Mouse (Mus musculus): ENCODE data around the gene Arid3c. TPM values are rescaled to one million over a fixed set of nuclear protein-coding genes. Genes with fewer than 3 reads are reported as not detected.

Arid3c gene
- polyA plus RNA-seq, 1 experiment from 2014 or later, result not detected

GRCm38 (mm10) chr4:41760288-41760721 is 29.4 kb upstream of the Arid3c start:
- H3K27ac ChIP-seq, result peak overlapping the region; percentile 92
- H3K36me3 ChIP-seq, result 0 out of 2 replicates have a peak, but pooled peaks cover 5% of the 10 kb centered on the region
- H3K4me1 ChIP-seq (replicated peaks), result peaks cover 39% of the 10 kb centered on the region
- H3K9ac ChIP-seq, result peak overlapping the region; percentile 48
- peak overlapping the region; percentile 47 for H3K4me3 ChIP-seq (replicated peaks)
- peak; percentile 93 for ATAC-seq
- H3K9me3 ChIP-seq, result no peaks in the 10 kb centered on the region
- no peaks in the 10 kb centered on the region for H3K27me3 ChIP-seq (replicated peaks)
- WGBS, result 2% methylated on average over 15 of the region's 15 CpGs
- H3K4me2 ChIP-seq (replicated peaks), result peak overlapping the region; percentile 74

- 28% methylated on average over 6 of the region's 6 CpGs for WGBS
- peak overlapping the region; percentile 47 for H3K4me3 ChIP-seq (replicated peaks)
- H3K27ac ChIP-seq, result peak overlapping the region; percentile 92
- peak; percentile 33 for ATAC-seq
- 0 out of 2 replicates have a peak, but pooled peaks cover 5% of the 10 kb centered on the region for H3K36me3 ChIP-seq
- H3K9me3 ChIP-seq, result no peaks in the 10 kb centered on the region
- H3K4me2 ChIP-seq (replicated peaks), result peak overlapping the region; percentile 74
- H3K4me1 ChIP-seq (replicated peaks), result peaks cover 40% of the 10 kb centered on the region
- peak overlapping the region; percentile 48 for H3K9ac ChIP-seq
- no peaks in the 10 kb centered on the region for H3K27me3 ChIP-seq (replicated peaks)
Observed at GRCm38 (mm10) chr4:41759656-41760287, 28.8 kb upstream of the Arid3c start.

GRCm38 (mm10) chr4:41759206-41759605 is 28.3 kb upstream of the Arid3c start:
- H3K9me3 ChIP-seq, result no peaks in the 10 kb centered on the region
- H3K4me2 ChIP-seq (replicated peaks), result no peak overlapping the region
- no peak overlapping the region for H3K4me3 ChIP-seq (replicated peaks)
- no peak for ATAC-seq
- H3K36me3 ChIP-seq, result 0 out of 2 replicates have a peak, but pooled peaks cover 5% of the 10 kb centered on the region
- peaks cover 43% of the 10 kb centered on the region for H3K4me1 ChIP-seq (replicated peaks)
- WGBS, result 83% methylated on average over 9 of the region's 9 CpGs
- H3K27ac ChIP-seq, result peak overlapping the region; percentile 92
- no peak overlapping the region for H3K9ac ChIP-seq
- H3K27me3 ChIP-seq (replicated peaks), result no peaks in the 10 kb centered on the region

- WGBS, result 94% methylated on average over 4 of the region's 4 CpGs
- Histone ChIP-seq H3K9ac (no peak overlapping the region), H3K4me2 (replicated peaks) (no peak overlapping the region), H3K9me3 (no peaks in the 10 kb centered on the region), H3K27ac (peak overlapping the region; percentile 92; the same call in 1 of the 2 replicates), H3K27me3 (replicated peaks) (no peaks in the 10 kb centered on the region), H3K36me3 (0 out of 2 replicates have a peak, but pooled peaks cover 5% of the 10 kb centered on the region), H3K4me1 (replicated peaks) (peaks cover 43% of the 10 kb centered on the region), H3K4me3 (replicated peaks) (no peak overlapping the region)
- no peak for ATAC-seq
Observed at GRCm38 (mm10) chr4:41758701-41759100, 27.8 kb upstream of the Arid3c start.

- ATAC-seq, result no peak
- no peak overlapping the region for H3K4me3 ChIP-seq (replicated peaks)
- H3K27ac ChIP-seq, result 0 out of 2 replicates have a peak overlapping the region, but pooled peaks have one; percentile 92
- 74% methylated on average over 11 of the region's 11 CpGs for WGBS
- H3K36me3 ChIP-seq, result 0 out of 2 replicates have a peak, but pooled peaks cover 5% of the 10 kb centered on the region
- no peak overlapping the region for H3K4me2 ChIP-seq (replicated peaks)
- peaks cover 43% of the 10 kb centered on the region for H3K4me1 ChIP-seq (replicated peaks)
- no peak overlapping the region for H3K9ac ChIP-seq
- no peaks in the 10 kb centered on the region for H3K27me3 ChIP-seq (replicated peaks)
- H3K9me3 ChIP-seq, result no peaks in the 10 kb centered on the region
Observed at GRCm38 (mm10) chr4:41758021-41758420, 27.1 kb upstream of the Arid3c start.

- Histone ChIP-seq H3K4me2 (replicated peaks) (no peak overlapping the region), H3K4me3 (replicated peaks) (no peak overlapping the region), H3K9me3 (no peaks in the 10 kb centered on the region), H3K27me3 (replicated peaks) (no peaks in the 10 kb centered on the region), H3K27ac (no peak overlapping the region), H3K9ac (no peak overlapping the region), H3K36me3 (0 out of 2 replicates have a peak, but pooled peaks cover 5% of the 10 kb centered on the region), H3K4me1 (replicated peaks) (peaks cover 37% of the 10 kb centered on the region)
- WGBS, result 94% methylated on average over 13 of the region's 13 CpGs
- ATAC-seq, result no peak
Observed at GRCm38 (mm10) chr4:41757321-41757720, 26.4 kb upstream of the Arid3c start.

- no peaks in the 10 kb centered on the region for H3K9me3 ChIP-seq
- peak overlapping the region; percentile 75 for H3K9ac ChIP-seq
- H3K27me3 ChIP-seq (replicated peaks), result no peaks in the 10 kb centered on the region
- WGBS, result 73% methylated on average over 8 of the region's 8 CpGs
- ATAC-seq, result no peak
- 0 out of 2 replicates have a peak, but pooled peaks cover 5% of the 10 kb centered on the region for H3K36me3 ChIP-seq
- peak overlapping the region; percentile 88 for H3K4me2 ChIP-seq (replicated peaks)
- no peak overlapping the region for H3K27ac ChIP-seq
- peaks cover 29% of the 10 kb centered on the region for H3K4me1 ChIP-seq (replicated peaks)
- peak overlapping the region; percentile 60 for H3K4me3 ChIP-seq (replicated peaks)
Observed at GRCm38 (mm10) chr4:41756440-41756839, 25.5 kb upstream of the Arid3c start.

- under 1% methylated on average over 57 of the region's 57 CpGs for WGBS
- H3K9me3 ChIP-seq, result no peaks in the 10 kb centered on the region
- no peaks in the 10 kb centered on the region for H3K27me3 ChIP-seq (replicated peaks)
- peak within 1 kb of the TSS; percentile 75 for H3K9ac ChIP-seq
- 0 out of 2 replicates have a peak, but pooled peaks cover 5% of the 10 kb centered on the region for H3K36me3 ChIP-seq
- H3K4me1 ChIP-seq (replicated peaks), result peaks cover 22% of the 10 kb centered on the region
- peak within 1 kb of the TSS; percentile 84 for H3K27ac ChIP-seq
- peak within 1 kb of the TSS; percentile 60 for H3K4me3 ChIP-seq (replicated peaks)
- peak within 1 kb of the TSS; percentile 88 for H3K4me2 ChIP-seq (replicated peaks)
- ATAC-seq, result peak; percentile 79
Observed at GRCm38 (mm10) chr4:41755338-41756305, 24.7 kb upstream of the Arid3c start, which contains the start of gene Sigmar1. Gene Sigmar1 (minus strand): TSS chr4:41756157.

GRCm38 (mm10) chr4:41754797-41755337 is 23.9 kb upstream of the Arid3c start, which contains the start of gene Galt:
Gene Galt (plus strand): TSS chr4:41755228.
- Histone ChIP-seq H3K36me3 (0 out of 2 replicates have a peak, but pooled peaks cover 5% of the 10 kb centered on the region), H3K9ac (peak within 1 kb of the TSS; percentile 75), H3K4me1 (replicated peaks) (peaks cover 19% of the 10 kb centered on the region), H3K9me3 (no peaks in the 10 kb centered on the region), H3K4me3 (replicated peaks) (peak within 1 kb of the TSS; percentile 60), H3K27me3 (replicated peaks) (no peaks in the 10 kb centered on the region), H3K27ac (peak within 1 kb of the TSS; percentile 84), H3K4me2 (replicated peaks) (peak within 1 kb of the TSS; percentile 88)
- WGBS, result 9% methylated on average over 14 of the region's 14 CpGs
- peak; percentile 67 for ATAC-seq

- H3K4me2 ChIP-seq (replicated peaks), result no peak overlapping the region
- ATAC-seq, result no peak
- H3K4me1 ChIP-seq (replicated peaks), result peaks cover 4% of the 10 kb centered on the region
- no peak overlapping the region for H3K4me3 ChIP-seq (replicated peaks)
- 76% methylated on average over 1 of the region's 1 CpGs for WGBS
- no peaks in the 10 kb centered on the region for H3K27me3 ChIP-seq (replicated peaks)
- H3K36me3 ChIP-seq, result no peaks in the 10 kb centered on the region
- no peak overlapping the region for H3K27ac ChIP-seq
- no peak overlapping the region for H3K9ac ChIP-seq
- H3K9me3 ChIP-seq, result no peaks in the 10 kb centered on the region; the same call in 1 of the 2 replicates
Observed at GRCm38 (mm10) chr4:41745021-41745420, 14.1 kb upstream of the Arid3c start.

- H3K4me1 ChIP-seq (replicated peaks), result peaks cover 13% of the 10 kb centered on the region
- no peak overlapping the region for H3K4me2 ChIP-seq (replicated peaks)
- no peak overlapping the region for H3K27ac ChIP-seq
- no peak overlapping the region for H3K4me3 ChIP-seq (replicated peaks)
- H3K9me3 ChIP-seq, result no peaks in the 10 kb centered on the region; the same call in 1 of the 2 replicates
- ATAC-seq, result no peak
- H3K36me3 ChIP-seq, result 0 out of 2 replicates have a peak, but pooled peaks cover 3% of the 10 kb centered on the region
- no peaks in the 10 kb centered on the region for H3K27me3 ChIP-seq (replicated peaks)
- 52% methylated on average over 2 of the region's 2 CpGs for WGBS
- H3K9ac ChIP-seq, result no peak overlapping the region
Observed at GRCm38 (mm10) chr4:41744131-41744530, 13.2 kb upstream of the Arid3c start.

All from intestine, embryonic 15.5 days (tissue).